Mouse (Mus musculus): ENCODE data around the gene Pglyrp2. TPM values are rescaled to one million over a fixed set of nuclear protein-coding genes. Genes with fewer than 3 reads are reported as not detected.

Gene Pglyrp2
- 0.09 and 0.16 TPM in 2 replicates for polyA plus RNA-seq (2015; fragmentation: Nextera tagmentation; extraction: Ambion mirVana)

- Histone ChIP-seq H3K27me3 (replicated peaks) (peaks cover 16% of the 10 kb centered on the region), H3K4me1 (no peaks in the 10 kb centered on the region), H3K4me3 (no peak within 1 kb of the TSS), H3K36me3 (no peaks in the 10 kb centered on the region), H3K9ac (no peak within 1 kb of the TSS), H3K9me3 (no peaks in the 10 kb centered on the region), H3K27ac (replicated peaks) (no peak within 1 kb of the TSS), H3K4me2 (no peak within 1 kb of the TSS)
- no peak for ATAC-seq (ENCODE audit: extremely low read depth, insufficient number of reproducible peaks, low FRiP score, low TSS enrichment)
- WGBS: 72% methylated on average over 2 of the region's 2 CpGs
Observed at GRCm38 (mm10) chr17:32424034-32424433, at the start of gene Pglyrp2. Gene Pglyrp2, minus strand, starts transcription at chr17:32424167.

- WGBS: 54% methylated on average over 7 of the region's 7 CpGs
- no peak overlapping the region for H3K9ac ChIP-seq
- H3K27ac ChIP-seq (replicated peaks): no peak overlapping the region
- peaks cover 5% of the 10 kb centered on the region; the same call in 1 of the 2 replicates for H3K27me3 ChIP-seq (replicated peaks)
- ATAC-seq (ENCODE audit: extremely low read depth, insufficient number of reproducible peaks, low FRiP score, low TSS enrichment): no peak
- H3K36me3 ChIP-seq: no peaks in the 10 kb centered on the region
- H3K4me3 ChIP-seq: no peak overlapping the region
- H3K4me2 ChIP-seq: no peak overlapping the region
- H3K4me1 ChIP-seq: no peaks in the 10 kb centered on the region
- H3K9me3 ChIP-seq: no peaks in the 10 kb centered on the region
Observed at GRCm38 (mm10) chr17:32472176-32472575, 48.2 kb upstream of the Pglyrp2 start.

- Histone ChIP-seq H3K4me2 (no peak overlapping the region), H3K4me3 (no peak overlapping the region), H3K27ac (replicated peaks) (no peak overlapping the region), H3K27me3 (replicated peaks) (no peaks in the 10 kb centered on the region; the same call in 1 of the 2 replicates), H3K9me3 (no peaks in the 10 kb centered on the region), H3K4me1 (no peaks in the 10 kb centered on the region), H3K36me3 (no peaks in the 10 kb centered on the region), H3K9ac (no peak overlapping the region)
- no peak for ATAC-seq (ENCODE audit: extremely low read depth, insufficient number of reproducible peaks, low FRiP score, low TSS enrichment)
- 74% methylated on average over 4 of the region's 4 CpGs for WGBS
Observed at GRCm38 (mm10) chr17:32470795-32471194, 46.8 kb upstream of the Pglyrp2 start.

GRCm38 (mm10) chr17:32468494-32468893, 44.5 kb upstream of the Pglyrp2 start:
- H3K27ac ChIP-seq (replicated peaks): no peak overlapping the region
- peaks cover 14% of the 10 kb centered on the region for H3K27me3 ChIP-seq (replicated peaks)
- H3K9ac ChIP-seq: no peak overlapping the region
- H3K36me3 ChIP-seq: no peaks in the 10 kb centered on the region
- no peak overlapping the region for H3K4me2 ChIP-seq
- WGBS: 46% methylated on average over 7 of the region's 7 CpGs
- H3K4me3 ChIP-seq: no peak overlapping the region
- no peaks in the 10 kb centered on the region for H3K9me3 ChIP-seq
- ATAC-seq (ENCODE audit: extremely low read depth, insufficient number of reproducible peaks, low FRiP score, low TSS enrichment): no peak
- no peaks in the 10 kb centered on the region for H3K4me1 ChIP-seq

- H3K4me1 ChIP-seq: peaks cover 11% of the 10 kb centered on the region
- WGBS: 34% methylated on average over 2 of the region's 2 CpGs
- no peak for ATAC-seq (ENCODE audit: extremely low read depth, insufficient number of reproducible peaks, low FRiP score, low TSS enrichment)
Observed at GRCm38 (mm10) chr17:32454997-32455396, 31.0 kb upstream of the Pglyrp2 start.

DNA sequence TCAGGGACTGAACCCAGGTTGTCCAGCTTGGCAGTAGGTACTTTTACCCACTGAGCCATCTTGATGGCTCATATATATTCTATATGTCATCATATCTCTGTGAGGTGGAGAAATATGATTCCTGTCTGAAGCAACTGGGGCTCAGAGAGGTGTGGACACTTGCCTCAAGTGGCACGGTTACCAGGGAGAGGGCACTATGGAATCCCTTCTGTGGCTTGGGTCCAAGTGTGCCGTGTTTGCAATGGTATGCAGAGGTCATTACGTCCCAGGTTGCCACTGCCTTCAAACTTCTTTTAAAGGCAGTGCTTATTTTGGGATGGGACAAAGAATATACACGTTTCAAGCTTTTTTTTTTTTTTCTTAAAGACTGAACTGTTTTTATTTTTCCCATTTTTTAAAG, 30.2 kb upstream of the Pglyrp2 start:
- ATAC-seq (ENCODE audit: extremely low read depth, insufficient number of reproducible peaks, low FRiP score, low TSS enrichment): no peak
- 48% methylated on average over 4 of the region's 4 CpGs for WGBS

More at GRCm38 (mm10) chr17:32454997-32455396, 31.0 kb upstream of the Pglyrp2 start:
- Histone ChIP-seq H3K36me3 (no peaks in the 10 kb centered on the region), H3K4me2 (no peak overlapping the region), H3K4me3 (no peak overlapping the region), H3K9me3 (no peaks in the 10 kb centered on the region), H3K9ac (no peak overlapping the region), H3K27ac (replicated peaks) (no peak overlapping the region), H3K27me3 (replicated peaks) (peaks cover 47% of the 10 kb centered on the region)

GRCm38 (mm10) chr17:32452482-32452881, 28.5 kb upstream of the Pglyrp2 start, which contains the start of gene Cyp4f39:
Gene Cyp4f39, plus strand, starts transcription at chr17:32452723.
- Histone ChIP-seq H3K9ac (peak within 1 kb of the TSS; percentile 63), H3K27ac (replicated peaks) (no peak within 1 kb of the TSS), H3K4me2 (peak within 1 kb of the TSS; percentile 70), H3K36me3 (no peaks in the 10 kb centered on the region), H3K4me3 (peak within 1 kb of the TSS; percentile 42), H3K4me1 (peaks cover 11% of the 10 kb centered on the region), H3K9me3 (peaks cover 12% of the 10 kb centered on the region), H3K27me3 (replicated peaks) (peaks cover 52% of the 10 kb centered on the region)
- 2% methylated on average over 19 of the region's 19 CpGs for WGBS
- ATAC-seq (ENCODE audit: extremely low read depth, insufficient number of reproducible peaks, low FRiP score, low TSS enrichment): 0 out of 2 replicates have a peak, but pooled peaks have one; percentile 19

More for the DNA sequence above, 30.2 kb upstream of the Pglyrp2 start:
- Histone ChIP-seq H3K27ac (replicated peaks) (no peak overlapping the region), H3K9me3 (peaks cover 2% of the 10 kb centered on the region; the same call in 1 of the 2 replicates), H3K4me2 (no peak overlapping the region), H3K27me3 (replicated peaks) (peaks cover 52% of the 10 kb centered on the region), H3K9ac (no peak overlapping the region), H3K4me1 (peaks cover 11% of the 10 kb centered on the region), H3K36me3 (no peaks in the 10 kb centered on the region), H3K4me3 (no peak overlapping the region)

DNA sequence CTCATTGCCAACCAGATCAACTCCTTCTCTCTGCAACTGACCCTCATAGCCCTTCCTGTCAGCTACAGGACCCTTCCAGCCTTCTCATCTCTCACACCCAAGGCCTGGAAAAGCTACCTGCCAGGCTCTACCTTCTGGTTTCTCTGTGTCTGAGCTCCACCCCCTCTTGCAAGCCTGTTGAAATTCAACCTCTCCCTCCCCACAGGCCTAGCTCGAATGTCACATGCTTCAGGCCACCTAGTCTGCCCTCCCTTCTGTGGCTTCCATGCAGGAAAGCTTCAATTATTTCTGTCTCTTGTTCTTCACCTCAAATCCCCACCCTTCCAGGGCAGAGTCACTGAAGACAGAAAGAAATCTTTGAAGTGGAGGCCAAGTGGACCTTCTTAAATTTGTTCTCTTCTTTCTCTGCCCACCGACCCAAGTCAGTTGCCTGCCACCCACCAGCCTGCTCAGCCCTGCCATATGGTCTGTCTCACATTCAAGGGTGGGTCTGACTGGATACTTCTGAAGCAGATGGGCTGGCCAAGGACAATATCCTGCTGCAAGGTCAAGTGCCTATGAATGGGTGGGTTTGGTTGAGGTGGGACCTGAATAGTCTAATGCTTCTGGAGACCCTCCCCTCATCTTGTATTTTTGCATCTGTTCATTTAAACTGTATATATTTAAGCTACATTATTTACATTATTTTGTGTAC, 27.0 kb upstream of the Pglyrp2 start:
- H3K4me3 ChIP-seq: no peak overlapping the region
- no peak overlapping the region for H3K9ac ChIP-seq
- H3K27me3 ChIP-seq (replicated peaks): peaks cover 52% of the 10 kb centered on the region
- no peak for ATAC-seq (ENCODE audit: extremely low read depth, insufficient number of reproducible peaks, low FRiP score, low TSS enrichment)
- 35% methylated on average over 2 of the region's 2 CpGs for WGBS
- H3K36me3 ChIP-seq: no peaks in the 10 kb centered on the region
- peaks cover 11% of the 10 kb centered on the region for H3K4me1 ChIP-seq
- H3K4me2 ChIP-seq: no peak overlapping the region
- peaks cover 16% of the 10 kb centered on the region for H3K9me3 ChIP-seq
- no peak overlapping the region for H3K27ac ChIP-seq (replicated peaks)

- Histone ChIP-seq H3K36me3 (no peaks in the 10 kb centered on the region), H3K9ac (no peak overlapping the region), H3K4me2 (no peak overlapping the region), H3K27me3 (replicated peaks) (peaks cover 41% of the 10 kb centered on the region), H3K4me3 (no peak overlapping the region), H3K4me1 (peaks cover 8% of the 10 kb centered on the region), H3K9me3 (peaks cover 16% of the 10 kb centered on the region), H3K27ac (replicated peaks) (no peak overlapping the region)
- WGBS: 85% methylated on average over 1 of the region's 1 CpGs
- no peak for ATAC-seq (ENCODE audit: extremely low read depth, insufficient number of reproducible peaks, low FRiP score, low TSS enrichment)
Observed at GRCm38 (mm10) chr17:32449042-32449441, 25.1 kb upstream of the Pglyrp2 start.

DNA sequence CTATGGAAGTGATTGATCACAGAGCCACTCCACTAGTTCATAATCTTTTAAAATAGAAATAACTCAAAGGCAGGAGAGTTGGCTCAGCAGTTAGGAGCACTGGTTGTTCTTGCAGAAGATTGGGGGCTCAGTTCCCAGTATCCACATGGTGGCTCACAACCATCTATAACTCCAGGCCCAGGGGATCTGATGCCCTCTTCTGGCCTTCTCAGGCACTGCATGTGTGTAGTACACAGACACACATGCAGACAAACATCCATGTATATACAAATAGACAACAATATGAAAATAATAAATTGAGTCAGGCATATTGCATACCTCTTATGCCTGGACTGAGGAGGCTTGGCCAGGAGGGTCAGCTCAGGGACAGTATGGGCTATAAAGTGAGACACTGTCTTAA, 23.2 kb upstream of the Pglyrp2 start:
- peaks cover 28% of the 10 kb centered on the region for H3K27me3 ChIP-seq (replicated peaks)
- no peaks in the 10 kb centered on the region for H3K36me3 ChIP-seq
- peaks cover under 1% of the 10 kb centered on the region for H3K4me1 ChIP-seq
- H3K4me2 ChIP-seq: no peak overlapping the region
- no peak overlapping the region for H3K9ac ChIP-seq
- no peak overlapping the region for H3K4me3 ChIP-seq
- ATAC-seq (ENCODE audit: extremely low read depth, insufficient number of reproducible peaks, low FRiP score, low TSS enrichment): no peak
- no peak overlapping the region for H3K27ac ChIP-seq (replicated peaks)
- H3K9me3 ChIP-seq: peaks cover 16% of the 10 kb centered on the region

GRCm38 (mm10) chr17:32445016-32445415, 21.0 kb upstream of the Pglyrp2 start:
- H3K27me3 ChIP-seq (replicated peaks): peaks cover 23% of the 10 kb centered on the region; the same call in 1 of the 2 replicates
- peaks cover 16% of the 10 kb centered on the region for H3K9me3 ChIP-seq
- no peak for ATAC-seq (ENCODE audit: extremely low read depth, insufficient number of reproducible peaks, low FRiP score, low TSS enrichment)
- no peak overlapping the region for H3K27ac ChIP-seq (replicated peaks)
- H3K36me3 ChIP-seq: no peaks in the 10 kb centered on the region
- no peak overlapping the region for H3K4me2 ChIP-seq
- H3K4me3 ChIP-seq: no peak overlapping the region
- H3K4me1 ChIP-seq: no peaks in the 10 kb centered on the region
- 70% methylated on average over 5 of the region's 5 CpGs for WGBS
- no peak overlapping the region for H3K9ac ChIP-seq

DNA sequence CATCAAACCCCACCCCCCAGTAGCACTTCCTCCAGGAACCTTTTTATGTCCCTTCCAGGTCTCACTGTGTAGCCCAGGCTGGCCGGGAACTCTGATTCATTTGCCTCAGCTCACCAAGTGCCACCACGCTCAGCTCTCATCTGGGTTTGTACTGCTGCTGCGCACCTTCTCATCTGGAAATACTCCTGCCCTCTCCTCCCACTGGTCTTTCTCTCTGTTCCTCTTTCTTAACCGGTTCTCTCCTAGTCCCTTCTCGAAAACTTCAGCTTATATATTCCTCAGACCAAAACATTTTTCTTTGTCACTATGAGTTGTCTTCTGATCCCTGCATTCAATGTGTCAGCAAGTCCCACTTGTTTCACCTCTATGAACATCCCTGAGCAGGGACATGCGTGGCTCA, 19.3 kb upstream of the Pglyrp2 start:
- no peaks in the 10 kb centered on the region for H3K36me3 ChIP-seq
- ATAC-seq (ENCODE audit: extremely low read depth, insufficient number of reproducible peaks, low FRiP score, low TSS enrichment): no peak
- H3K27me3 ChIP-seq (replicated peaks): peaks cover 23% of the 10 kb centered on the region; the same call in 1 of the 2 replicates
- H3K4me1 ChIP-seq: no peaks in the 10 kb centered on the region
- H3K4me2 ChIP-seq: no peak overlapping the region
- 58% methylated on average over 6 of the region's 6 CpGs for WGBS
- H3K9me3 ChIP-seq: peaks cover 6% of the 10 kb centered on the region; the same call in 1 of the 2 replicates
- no peak overlapping the region for H3K9ac ChIP-seq
- no peak overlapping the region for H3K27ac ChIP-seq (replicated peaks)
- H3K4me3 ChIP-seq: no peak overlapping the region
